Mouse (Mus musculus): ENCODE results near the gene Trpc1.
A peak's percentile ranks its signal among the peaks of the same experiment; 100 is the strongest.

The Trpc1 gene

DNA sequence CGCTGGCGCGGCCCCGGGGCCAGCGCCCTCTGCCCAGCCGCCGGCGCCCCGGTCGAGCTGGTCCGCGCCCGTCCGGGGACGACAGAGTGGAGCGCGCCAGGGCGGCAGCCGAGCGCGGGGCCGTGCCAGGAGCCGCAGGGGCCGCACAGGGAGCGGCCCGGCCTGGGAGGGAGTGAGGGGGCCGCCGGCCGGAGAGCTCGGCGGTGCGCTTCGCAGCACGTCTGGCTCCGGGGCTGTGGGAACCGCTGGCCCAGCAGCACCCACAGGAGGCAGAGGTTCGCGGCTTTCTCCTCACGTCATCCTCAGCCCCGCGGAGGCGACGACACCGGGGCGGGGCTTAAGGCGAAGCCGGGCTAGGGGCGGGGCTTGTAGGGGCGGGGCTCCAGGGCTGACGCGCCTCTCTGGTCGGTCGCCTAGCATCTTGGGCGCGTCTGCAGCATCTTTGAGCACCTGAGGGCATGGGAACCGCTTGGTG is at the start of gene Trpc1:
TSS of gene Trpc1 (minus strand) at position 339 of the 475 bp plus-strand sequence.
- DNase-seq (ENCODE audit: low spot score): no peak

DNA sequence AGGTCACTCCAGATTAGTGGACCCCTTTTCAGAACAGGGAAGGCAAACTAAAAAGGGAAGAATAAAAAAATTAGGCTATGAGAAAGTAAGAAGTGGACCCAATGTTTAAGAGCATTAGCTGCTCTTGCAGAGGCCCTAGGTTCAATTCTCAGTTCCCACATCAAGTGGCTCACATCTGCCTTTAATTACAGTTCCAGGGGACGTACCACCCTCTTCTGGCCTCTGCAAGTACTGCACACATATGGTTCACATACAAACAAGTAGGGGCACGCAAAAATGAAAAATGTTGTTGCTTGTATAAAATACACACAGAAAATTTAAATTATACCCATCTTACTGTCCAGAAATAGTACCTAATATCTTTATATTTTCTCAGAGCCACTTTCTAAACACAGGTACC is 46.1 kb upstream of the Trpc1 start:
- no peak for DNase-seq (ENCODE audit: low spot score)

DNA sequence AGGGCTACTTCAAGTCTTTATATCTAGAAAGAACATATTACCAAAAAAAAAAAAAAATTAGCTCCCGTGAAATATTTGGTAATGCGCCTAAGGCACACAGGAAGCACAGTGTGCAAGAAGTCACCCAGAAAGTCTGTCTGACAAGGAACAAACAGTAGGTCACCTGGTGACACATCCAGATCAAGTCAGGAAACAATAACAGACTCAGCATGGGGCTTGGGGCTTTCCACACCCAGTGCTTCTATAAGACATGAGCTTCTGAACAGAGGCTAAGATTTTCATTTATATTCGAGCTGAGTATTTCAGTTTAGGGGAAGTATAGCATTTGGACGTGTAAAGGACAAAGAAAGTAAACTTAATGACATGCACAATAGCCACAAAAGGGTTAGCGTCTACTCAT is 45.7 kb upstream of the Trpc1 start:
- no peak for DNase-seq (ENCODE audit: low spot score)

DNA sequence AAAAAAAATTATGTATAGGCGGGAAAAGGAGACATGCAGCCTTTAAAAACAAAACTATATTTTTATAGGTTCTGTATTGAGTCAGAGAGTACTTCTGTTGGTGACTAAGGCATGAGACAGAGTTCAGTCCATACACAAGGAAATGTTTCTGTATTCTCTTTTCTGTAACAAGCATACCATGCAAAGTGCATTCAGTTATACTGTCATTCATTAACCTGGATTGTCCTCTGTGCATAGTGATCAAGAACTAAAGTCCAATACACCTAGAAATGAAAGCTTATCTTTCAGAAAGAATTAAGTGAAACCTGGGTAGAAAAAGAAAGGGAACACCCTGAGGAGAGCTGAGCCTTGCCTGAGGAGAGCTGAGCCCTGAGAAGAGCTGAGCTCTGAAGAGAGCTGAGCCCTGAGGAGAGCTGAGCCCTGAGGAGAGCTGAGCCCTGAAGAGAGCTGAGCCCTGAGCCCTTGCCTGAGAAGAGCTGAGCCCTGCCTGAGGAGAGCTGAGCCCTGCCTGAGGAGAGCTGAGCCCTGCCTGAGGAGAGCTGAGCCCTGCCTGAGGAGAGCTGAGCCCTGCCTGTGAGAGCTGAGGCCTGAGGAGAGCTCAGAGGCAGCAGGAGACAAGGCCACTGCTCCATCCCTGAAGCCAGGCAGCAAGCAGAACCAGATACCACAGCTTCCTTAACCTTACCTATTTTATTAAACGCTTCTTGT is 45.1 kb upstream of the Trpc1 start:
- DNase-seq (ENCODE audit: low spot score): no peak

DNA sequence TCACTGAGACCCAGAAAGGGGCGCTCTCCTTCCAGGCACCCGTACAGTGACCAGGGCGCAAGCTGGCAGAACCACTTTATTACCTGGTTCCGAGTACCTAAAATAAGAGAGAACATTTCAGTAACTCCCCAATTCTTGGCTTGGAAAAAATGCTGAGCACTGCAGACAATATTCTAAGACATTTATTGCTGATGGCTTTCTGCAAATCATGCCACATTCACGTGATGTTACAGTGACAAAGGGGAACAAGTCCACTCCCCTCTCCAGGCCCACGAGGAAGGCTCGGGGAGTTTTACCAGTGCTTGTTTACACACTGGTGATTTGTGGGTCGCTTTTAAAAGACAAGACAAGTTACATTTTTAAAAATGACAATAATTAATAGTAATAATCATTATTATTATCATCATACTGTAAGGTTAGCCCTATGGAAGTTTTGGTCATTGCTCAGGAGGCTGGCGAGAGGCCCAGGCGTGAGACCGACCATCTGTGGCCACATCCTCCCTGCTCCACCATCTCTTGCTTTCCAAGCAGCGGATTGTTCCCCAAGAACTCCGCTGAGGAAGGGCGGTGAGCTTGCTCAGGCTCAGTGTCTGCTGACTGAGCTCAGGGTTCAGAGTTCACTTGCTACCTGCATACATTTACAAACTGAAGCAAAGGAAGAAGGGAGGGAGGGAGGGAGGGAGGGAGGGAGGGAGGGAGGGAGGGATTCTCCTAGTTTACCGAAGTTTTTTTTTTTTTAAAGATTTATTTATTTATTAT is 44.0 kb upstream of the Trpc1 start:
- no peak for DNase-seq (ENCODE audit: low spot score)

DNA sequence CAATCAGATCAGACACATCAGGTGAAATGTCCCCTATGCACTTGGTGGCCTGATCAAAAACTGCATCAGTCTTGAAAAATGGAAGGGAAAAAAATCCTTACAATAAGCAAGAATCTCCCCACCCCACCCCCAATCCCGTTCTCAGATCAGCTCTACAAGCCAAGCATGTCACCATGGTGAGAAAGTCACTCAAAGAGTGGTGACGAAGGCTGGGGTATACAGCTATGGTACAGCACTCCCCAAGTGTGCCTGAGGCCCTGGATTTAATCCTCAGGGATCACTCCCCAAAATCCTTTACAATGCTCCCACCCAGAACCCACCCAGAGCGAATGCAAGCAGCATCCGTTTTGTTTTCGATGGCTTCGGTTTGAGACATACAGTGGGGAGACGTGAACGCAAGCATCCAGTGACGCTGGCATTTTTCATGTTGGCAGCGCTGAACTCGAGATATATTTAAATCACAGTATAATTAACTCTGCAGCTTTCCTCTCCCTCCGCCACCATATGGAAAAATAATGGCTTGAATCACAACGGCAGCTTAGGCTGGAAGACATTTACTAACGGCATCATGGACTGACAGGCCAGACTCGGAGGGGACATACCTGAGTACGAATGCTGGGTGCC is 34.8 kb upstream of the Trpc1 start:
- no peak for DNase-seq (ENCODE audit: low spot score)

DNA sequence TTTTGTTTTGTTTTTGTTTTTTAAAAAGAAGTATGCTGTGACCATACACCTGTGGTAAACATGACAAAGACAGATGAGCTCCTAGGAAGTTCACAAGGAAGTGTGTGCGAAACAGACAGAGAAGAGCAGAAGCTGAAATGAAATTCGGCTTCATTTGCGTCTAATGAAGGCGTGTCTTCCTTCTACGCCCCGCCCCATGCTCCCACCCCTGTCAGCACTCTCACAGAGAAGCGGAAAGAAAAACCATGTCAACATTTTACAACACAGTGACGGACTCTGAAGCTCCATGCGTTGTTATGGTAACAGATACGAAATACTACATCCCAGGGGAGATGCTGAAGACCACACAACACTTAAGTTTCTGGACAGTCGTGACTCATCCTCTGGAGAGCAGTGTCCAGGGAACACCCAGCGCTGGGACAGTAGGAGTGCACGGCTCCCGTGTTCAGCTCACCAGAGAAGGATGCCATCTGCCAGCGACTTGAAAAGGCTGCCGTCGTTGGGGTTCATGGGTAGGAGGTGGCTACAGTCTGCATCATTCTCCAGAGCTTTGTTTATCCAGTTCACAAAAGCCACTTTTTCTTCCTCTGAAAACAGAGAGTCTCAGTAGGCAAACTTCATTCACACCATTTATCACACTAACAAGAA is 33.6 kb upstream of the Trpc1 start:
- DNase-seq (ENCODE audit: low spot score): peak; percentile 7

DNA sequence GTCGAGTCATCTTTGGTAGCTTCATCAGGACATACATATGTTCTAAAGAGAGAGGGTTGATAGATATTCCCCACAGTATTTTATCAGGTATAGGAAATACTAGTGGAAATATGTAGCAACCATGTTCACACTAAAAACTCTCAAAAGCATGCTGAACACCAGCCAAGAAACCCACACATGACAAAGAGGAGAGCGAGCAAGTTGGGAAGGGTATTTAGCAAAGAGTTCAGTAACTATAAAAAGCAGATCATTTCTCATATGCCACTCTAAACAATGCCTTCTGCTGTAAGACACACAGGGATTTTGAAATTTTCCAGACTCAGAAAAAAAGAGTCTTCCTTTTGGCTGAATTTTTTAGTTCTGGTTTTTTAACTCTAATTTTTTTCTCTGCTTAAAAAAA is 21.5 kb upstream of the Trpc1 start:
- DNase-seq (ENCODE audit: low spot score): no peak

DNA sequence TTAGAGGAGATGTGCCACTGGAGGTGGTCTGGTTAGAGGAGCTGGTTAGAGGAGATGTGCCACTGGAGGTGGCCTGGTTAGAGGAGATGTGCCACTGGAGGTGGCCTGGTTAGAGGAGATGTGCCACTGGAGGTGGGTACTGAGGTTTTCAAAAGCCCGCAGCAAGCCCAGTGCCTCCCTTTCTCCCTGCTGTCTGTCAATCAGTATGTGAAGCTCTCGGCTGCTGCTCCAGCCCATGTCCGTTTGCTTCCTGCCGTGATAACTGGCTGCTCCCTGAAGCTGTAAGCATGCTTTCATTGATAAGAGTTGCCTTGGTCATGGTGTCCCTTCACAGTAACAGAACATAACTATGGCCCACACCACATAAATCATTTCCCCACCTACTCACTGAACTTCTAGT is 13.0 kb upstream of the Trpc1 start:
- DNase-seq (ENCODE audit: low spot score): no peak

DNA sequence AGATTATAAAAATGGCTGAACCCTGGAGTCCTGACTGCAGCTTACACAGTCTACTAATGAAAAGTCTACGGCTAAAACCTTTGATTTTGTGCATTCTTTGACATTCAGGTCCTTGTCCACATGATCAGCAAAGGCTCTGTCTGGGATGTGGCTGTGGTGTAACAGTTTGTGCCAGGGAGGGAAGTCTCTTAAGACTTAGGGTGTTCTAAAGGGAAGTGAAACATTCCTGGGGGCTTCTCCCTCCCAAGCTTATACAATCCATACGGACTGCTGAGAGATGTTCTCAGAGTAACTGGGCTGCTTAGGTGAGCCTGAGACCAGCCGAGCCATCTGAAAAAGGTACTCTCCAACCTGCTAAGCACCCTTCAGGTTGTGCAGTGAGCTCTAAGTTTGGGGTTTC is 12.1 kb upstream of the Trpc1 start:
- no peak for DNase-seq (ENCODE audit: low spot score)

DNA sequence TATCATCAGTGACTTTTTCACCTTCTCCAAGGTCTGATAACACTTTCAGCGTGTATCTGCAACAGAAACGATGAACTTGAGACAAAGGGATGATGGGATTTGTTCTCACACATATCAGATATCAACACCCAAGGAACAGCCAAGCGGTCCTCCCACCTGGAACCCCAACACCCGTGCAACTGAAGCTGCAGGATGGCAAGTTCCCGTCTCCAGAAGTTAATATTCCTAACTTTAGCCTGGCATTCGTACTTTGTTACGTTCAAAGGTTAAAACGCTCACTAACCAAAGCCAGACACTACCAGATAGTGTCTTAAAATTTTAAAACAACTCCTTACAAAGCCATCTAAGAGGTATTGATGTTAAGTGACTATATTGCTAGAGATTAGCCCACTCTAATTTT is 11.2 kb upstream of the Trpc1 start:
- DNase-seq (ENCODE audit: low spot score): no peak

DNA sequence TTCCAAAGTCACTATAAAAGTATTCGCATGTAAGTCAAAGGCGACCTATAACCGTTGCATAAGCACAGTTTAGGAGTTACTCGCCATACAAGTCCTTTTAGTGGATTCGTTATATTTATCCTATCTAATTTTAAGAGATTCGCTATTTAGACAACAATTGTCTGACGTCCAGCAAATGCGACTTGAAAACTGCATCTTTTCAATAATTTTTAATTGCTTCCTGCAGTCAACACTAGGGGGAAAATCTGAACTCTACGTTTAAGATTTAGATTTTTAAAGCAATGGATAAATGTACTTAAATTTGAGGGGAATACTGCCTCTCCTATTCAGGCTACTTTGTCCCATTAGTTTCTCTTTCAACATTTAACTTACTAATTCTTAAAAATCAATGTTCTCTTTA is 571 bp upstream of the Trpc1 start:
- DNase-seq (ENCODE audit: low spot score): no peak

DNA sequence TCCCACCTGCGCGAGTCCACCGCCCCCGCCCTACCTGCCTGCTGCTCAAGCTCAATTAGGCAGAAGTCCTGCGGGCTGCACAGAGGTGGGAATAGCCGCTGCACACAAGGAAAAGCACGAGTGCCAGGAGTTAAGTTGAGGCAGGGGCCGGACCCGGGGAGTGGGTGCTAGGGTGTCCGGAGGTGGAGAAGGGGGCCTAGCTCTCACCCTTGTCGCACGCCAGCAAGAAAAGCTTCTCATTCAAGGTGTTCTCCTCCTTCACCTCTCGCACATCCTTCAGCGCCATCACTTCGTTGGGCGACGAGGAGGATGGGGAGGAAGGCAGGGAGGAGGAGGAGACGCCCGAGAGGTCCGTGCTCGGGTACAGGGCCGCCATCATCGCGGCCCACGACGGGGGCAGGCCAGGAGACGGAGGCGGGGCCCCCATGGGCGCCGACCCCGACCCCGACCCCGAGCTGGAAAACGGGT is 680 bp downstream of the Trpc1 start:
- no peak for DNase-seq (ENCODE audit: low spot score)

DNA sequence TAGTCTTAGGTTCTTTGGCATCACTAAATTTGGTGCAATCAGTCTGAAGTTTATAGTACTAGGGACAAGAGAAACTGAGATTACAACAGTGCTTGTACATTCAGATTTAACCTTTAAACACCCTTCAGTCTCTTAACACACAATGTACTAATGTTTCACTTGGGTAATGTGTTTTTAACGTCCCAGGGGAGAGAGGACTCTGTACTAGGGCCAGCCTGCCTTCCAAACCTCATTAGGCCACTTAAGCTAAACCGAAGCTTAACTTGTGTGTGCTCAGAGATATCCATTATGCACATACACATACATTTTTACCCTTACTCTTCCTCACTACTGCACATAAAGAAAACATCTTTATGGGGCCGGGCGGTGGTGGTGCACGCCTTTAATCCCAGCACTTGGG is 2.9 kb downstream of the Trpc1 start:
- DNase-seq (ENCODE audit: low spot score): no peak

DNA sequence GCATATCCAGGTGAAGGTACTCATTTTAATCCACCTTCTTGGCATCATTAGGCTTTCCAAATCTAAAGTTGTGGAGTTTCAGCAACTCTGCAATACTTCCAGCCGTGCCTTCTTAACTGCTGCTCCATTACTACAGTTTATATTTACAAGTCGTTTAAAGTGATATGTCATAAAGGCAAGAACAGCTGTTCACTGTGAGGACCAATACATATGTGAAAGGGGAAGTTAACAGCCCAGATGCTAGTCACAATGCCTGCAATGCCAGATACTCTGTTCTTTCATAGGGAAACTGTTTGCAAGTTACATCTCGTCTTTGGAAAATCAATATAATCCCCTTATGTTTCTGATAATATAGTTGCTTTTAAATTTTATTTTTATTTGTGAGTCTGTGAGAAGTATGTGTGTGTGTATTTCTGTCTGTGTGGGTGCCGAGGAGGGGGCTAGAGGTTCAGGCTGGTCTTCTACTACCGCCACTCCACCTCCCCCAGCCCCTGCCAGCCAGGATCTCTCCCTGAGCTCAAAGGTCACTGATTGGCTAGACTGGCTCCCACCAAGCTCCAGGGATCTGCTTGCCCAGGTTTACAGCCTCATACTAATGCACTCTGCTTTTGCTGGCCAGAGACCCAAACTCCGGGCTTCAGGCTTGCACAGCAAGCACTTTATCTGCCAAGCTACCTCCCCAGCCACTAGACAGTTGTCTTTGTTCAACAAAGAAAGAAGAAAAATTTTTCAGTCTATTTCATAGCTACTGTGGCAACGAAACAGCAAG is 5.1 kb downstream of the Trpc1 start:
- DNase-seq (ENCODE audit: low spot score): no peak

DNA sequence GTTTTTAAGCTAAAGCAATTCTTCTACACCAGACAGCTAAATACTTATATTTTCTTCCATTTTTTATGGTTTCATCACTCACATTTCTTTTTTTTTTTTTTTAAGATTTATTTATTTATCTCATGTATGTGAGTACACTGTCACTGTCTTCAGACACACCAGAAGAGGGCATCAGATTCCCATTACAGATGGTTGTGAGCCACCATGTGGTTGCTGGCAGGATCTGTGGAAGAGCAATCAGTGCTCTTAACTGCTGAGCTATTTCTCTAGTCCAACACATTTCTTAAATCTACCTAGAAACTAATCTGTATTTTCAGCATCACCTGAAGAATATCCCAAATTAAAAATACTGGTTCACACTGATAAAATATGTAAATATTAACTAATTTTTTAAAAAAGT is 13.9 kb downstream of the Trpc1 start:
- DNase-seq (ENCODE audit: low spot score): no peak

DNA sequence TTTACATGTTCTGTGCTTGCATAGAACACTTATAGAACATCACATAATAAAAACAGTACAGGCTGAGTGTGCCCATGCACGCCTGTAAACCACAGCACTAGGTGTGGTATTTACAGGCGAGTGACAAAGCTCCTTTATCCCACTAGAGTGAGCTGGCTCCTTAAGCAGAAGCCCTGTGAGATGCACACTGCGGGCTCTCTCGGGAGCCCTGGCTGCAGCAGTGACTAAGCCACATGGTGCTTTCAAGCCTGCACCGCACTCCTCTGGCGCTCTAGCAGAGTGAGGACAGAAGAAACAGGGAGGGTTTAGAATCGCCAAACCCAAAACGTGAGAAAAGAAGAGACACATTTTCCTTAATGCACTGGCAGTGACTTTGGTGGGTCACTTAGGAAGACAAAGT is 37.6 kb downstream of the Trpc1 start:
- DNase-seq (ENCODE audit: low spot score): no peak

DNA sequence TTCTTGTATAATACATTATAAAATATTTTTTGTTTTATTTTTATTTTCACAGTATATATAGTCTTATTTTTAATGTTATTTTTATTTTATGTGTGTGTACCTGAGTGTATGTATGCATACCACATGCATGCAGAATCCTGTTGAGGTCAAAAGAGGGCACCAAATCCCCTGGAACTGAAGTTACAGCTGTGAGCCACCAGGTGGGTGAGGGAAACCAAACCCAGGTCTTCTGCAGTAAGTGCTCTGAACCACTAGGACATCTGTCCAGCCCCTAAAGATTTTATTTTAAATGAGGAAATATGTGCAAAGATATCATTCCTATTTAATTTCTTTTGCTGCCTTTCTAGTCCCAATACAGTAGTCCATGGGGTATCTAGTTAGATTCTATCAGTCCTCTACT is 41.2 kb downstream of the Trpc1 start:
- DNase-seq (ENCODE audit: low spot score): no peak

DNA sequence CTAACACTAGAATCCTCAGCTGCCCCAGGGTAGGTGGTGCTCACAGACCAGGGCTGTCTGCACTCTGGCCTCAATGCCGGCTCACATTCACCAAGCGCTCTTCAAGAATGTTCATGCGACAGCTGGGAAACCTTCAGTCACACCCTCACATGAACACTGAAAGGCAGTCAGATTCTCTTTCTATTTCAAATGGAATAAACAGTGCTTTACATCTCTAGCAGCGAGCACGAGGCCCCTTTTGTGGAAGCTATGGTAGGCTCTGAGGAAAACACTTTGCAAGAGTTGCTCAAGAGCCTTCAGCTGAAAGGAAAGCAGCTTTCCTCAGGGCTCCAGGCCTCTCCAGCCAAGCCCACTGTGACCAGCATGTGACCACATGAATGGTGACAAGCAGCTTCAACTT is 44.8 kb downstream of the Trpc1 start:
- no peak for DNase-seq (ENCODE audit: low spot score)

DNA sequence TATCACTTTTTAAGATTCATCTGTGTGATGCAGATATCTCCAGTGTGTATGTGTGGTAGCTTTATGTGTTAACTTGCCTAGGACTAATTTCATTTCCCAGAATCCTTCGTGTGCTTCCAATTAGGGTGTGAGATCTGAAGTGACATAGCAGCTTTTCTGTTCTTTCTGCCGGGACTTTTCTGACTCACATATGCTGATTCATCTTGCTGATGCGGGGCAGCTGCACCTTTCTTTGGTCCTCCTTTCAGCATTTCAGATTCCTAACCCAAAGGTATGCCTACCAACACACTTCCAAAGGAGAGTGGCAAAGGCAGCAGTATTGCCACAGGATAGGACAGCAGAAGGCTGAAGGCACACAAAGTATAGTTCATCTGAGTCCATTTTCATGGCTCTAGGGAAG is 46.1 kb downstream of the Trpc1 start:
- no peak for DNase-seq (ENCODE audit: low spot score)

DNA sequence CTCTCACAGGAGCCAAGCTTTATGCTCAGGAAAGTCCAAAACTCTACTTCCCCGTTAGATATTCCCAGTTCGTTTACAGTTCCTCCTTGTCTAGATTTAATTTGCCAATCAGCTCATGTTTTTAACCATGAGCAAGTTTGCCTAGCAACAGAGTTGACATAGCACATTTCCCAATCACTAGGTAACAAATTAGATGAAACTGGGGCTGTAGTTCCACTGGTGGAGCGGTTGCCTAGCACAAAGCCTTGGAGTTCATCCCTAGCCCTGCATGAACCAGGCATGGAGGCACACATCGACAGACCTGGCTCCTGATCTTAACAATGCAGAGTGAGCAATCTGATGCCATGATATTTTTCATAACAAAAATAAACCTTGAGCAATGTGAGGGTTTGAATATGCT is 50.9 kb downstream of the Trpc1 start:
- no peak for DNase-seq (ENCODE audit: low spot score)

DNA sequence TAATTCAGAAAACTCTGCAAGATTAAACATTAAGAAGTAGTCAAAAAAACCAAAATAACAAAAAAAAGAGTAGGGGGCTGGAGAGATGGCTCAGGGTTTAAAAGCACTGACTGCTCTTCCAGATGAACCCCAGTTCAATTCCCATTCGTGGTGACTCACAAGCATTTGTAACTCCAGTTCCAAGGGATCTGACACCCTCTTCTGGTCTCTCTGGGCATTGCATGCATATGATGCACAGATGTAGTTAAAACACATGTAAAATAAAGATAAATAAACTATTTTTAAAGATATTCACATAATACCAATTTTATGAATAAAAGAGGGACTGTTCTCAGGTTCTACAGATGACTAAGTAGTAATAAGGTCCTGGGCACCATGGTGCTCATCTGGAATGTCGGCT is 52.4 kb downstream of the Trpc1 start:
- peak; percentile 13 for DNase-seq (ENCODE audit: low spot score)

Data from MN1 (cell line).